Mouse (Mus musculus) layer of hippocampus, adult 11-12 months (tissue): Measurements from ENCODE around the gene Tmem41b.
A peak's percentile ranks its signal among the peaks of the same experiment; 100 is the strongest.
"Not testable (repeated sequence)": the region's sequence is repeated elsewhere in the genome, so short reads cannot be mapped to it uniquely, and the experiment has no call there.

ENCODE experiments used
- DNase-seq: peaks from one replicate; pipeline ENCODE4 v3.0.0; 2022; ENCODE audit warnings: low spot score

The Tmem41b gene

GRCm38 (mm10) chr7:109986775-109987174 lies at the start of gene Tmem41b:
Gene Tmem41b, minus strand, starts transcription at chr7:109986929.
- DNase-seq, result not testable (repeated sequence)

- DNase-seq, result no peak
Observed at GRCm38 (mm10) chr7:110030342-110030741, 43.6 kb upstream of the Tmem41b start.

GRCm38 (mm10) chr7:110028826-110029225 lies 42.1 kb upstream of the Tmem41b start:
- DNase-seq, result no peak

GRCm38 (mm10) chr7:110026594-110026993 lies 39.9 kb upstream of the Tmem41b start:
- no peak for DNase-seq

- no peak for DNase-seq
Observed at GRCm38 (mm10) chr7:110023553-110023952, 36.8 kb upstream of the Tmem41b start.

- peak; percentile 34 for DNase-seq
Observed at GRCm38 (mm10) chr7:110018631-110019482, 32.1 kb upstream of the Tmem41b start.

GRCm38 (mm10) chr7:110018117-110018630 lies 31.4 kb upstream of the Tmem41b start, which contains the start of gene Ipo7:
Gene Ipo7, plus strand, starts transcription at chr7:110018274.
- DNase-seq, result peak; percentile 94

GRCm38 (mm10) chr7:110014272-110014671 lies 27.5 kb upstream of the Tmem41b start:
- no peak for DNase-seq

- DNase-seq, result no peak
Observed at GRCm38 (mm10) chr7:110011417-110011816, 24.7 kb upstream of the Tmem41b start.

- DNase-seq, result no peak
Observed at GRCm38 (mm10) chr7:110009084-110009483, 22.4 kb upstream of the Tmem41b start.

GRCm38 (mm10) chr7:110008513-110008912 lies 21.8 kb upstream of the Tmem41b start:
- DNase-seq, result no peak

GRCm38 (mm10) chr7:110006471-110007195 lies 19.9 kb upstream of the Tmem41b start:
- no peak for DNase-seq

- no peak for DNase-seq
Observed at GRCm38 (mm10) chr7:110005976-110006375, 19.2 kb upstream of the Tmem41b start.

GRCm38 (mm10) chr7:110002968-110003367 lies 16.2 kb upstream of the Tmem41b start:
- DNase-seq, result peak; percentile 22

- no peak for DNase-seq
Observed at GRCm38 (mm10) chr7:110002092-110002491, 15.4 kb upstream of the Tmem41b start.

- DNase-seq, result no peak
Observed at GRCm38 (mm10) chr7:109998388-109998787, 11.7 kb upstream of the Tmem41b start.

- no peak for DNase-seq
Observed at GRCm38 (mm10) chr7:109993157-109993959, 6.6 kb upstream of the Tmem41b start.

GRCm38 (mm10) chr7:109991286-109991685 lies 4.6 kb upstream of the Tmem41b start:
- no peak for DNase-seq

GRCm38 (mm10) chr7:109986133-109986669 lies 528 bp downstream of the Tmem41b start:
- DNase-seq, result peak; percentile 99

- no peak for DNase-seq
Observed at GRCm38 (mm10) chr7:109985661-109986132, 1.0 kb downstream of the Tmem41b start.

- DNase-seq, result not testable (repeated sequence)
Observed at GRCm38 (mm10) chr7:109984608-109985007, 2.1 kb downstream of the Tmem41b start.
